Mouse (Mus musculus): ENCODE results near the gene Fank1.

DNA sequence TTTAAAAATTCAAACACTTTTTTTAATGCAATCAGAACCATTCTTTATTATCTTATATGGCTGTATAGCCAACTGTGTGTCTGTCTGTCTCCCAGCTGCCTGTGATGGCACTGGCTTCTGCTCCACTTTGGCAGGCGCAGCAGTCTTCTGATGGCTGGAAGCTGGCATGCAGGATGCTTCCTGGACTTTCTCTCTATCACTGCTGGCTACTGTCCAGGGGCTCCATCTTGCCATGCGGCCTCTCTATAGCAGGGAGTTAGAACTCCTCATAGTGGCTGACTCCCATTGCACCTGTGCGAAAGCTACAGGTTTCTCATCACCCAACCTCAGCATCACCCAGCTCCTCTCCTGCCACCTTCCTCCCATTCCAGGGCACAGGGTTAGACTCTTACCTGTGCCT is 81.8 kb downstream of the Fank1 start:
- no peak for TF ChIP-seq MAZ (IDR thresholded peaks at IDR 0.05; ENCODE audit: low read depth, low read length)
- TF ChIP-seq EP300 (IDR thresholded peaks at IDR 0.05; ENCODE audit: low read length) = no peak
- TF ChIP-seq NRF1 (IDR thresholded peaks at IDR 0.05; ENCODE audit: low read depth, low read length) = no peak
- no peak for TF ChIP-seq POLR2A (IDR thresholded peaks at IDR 0.05; ENCODE audit: low read depth, low read length)
- TF ChIP-seq RAD21 (IDR thresholded peaks at IDR 0.05; ENCODE audit: low read depth, low read length) = no peak
- TF ChIP-seq UBTF (IDR thresholded peaks at IDR 0.05; ENCODE audit: low read depth, low read length) = no peak
- TF ChIP-seq ZMIZ1 (IDR thresholded peaks at IDR 0.05; ENCODE audit: low read depth, low read length) = no peak
- no peak for TF ChIP-seq SIN3A (IDR thresholded peaks at IDR 0.05; ENCODE audit: low read length)

Measured in CH12.LX (cell line).